Mouse (Mus musculus): ENCODE measurements around the gene Arl13a.
"Not testable (repeated sequence)": the region's sequence is repeated elsewhere in the genome, so short reads cannot be mapped to it uniquely, and the experiment has no call there.

The Arl13a gene

GRCm38 (mm10) chrX:134187201-134187600 is at the start of gene Arl13a:
TSS of gene Arl13a (plus strand) at chrX:134187501.
- POLR2A ChIA-PET = interaction anchor here in 1 of 4 experiments (1.4 kb wide), 1 partner anchor 11 kb away, joined by 3 read pairs; no protein-coding TSS in a partner anchor
- CTCF ChIA-PET = not testable (repeated sequence)

GRCm38 (mm10) chrX:134140024-134140423 is 47.3 kb upstream of the Arl13a start:
- POLR2A ChIA-PET = interaction anchor here in 1 of 4 experiments (0.9 kb wide), 1 partner anchor 97 kb away, joined by 3 read pairs; no protein-coding TSS in a partner anchor
- CTCF ChIA-PET = no interaction called here

DNA sequence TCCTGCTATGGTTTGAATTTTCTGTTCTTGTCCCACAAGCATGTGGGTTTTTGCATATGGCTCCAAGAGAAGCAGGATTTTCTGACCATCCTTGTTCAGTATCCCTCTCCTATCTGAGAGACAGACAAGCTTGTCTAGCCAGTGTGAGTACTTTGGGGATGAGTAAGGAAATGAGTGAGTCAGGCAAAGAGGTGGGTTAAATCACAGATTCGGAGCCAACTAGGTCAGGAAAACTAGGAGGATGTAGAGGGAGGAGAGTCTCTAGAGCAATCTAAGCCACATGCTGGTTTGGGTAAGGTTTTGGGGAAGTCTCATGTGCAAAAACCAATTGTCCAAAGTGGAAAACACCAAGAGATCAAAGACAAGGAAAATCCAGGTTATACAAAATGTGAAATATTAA is 45.8 kb upstream of the Arl13a start:
- ChIA-PET POLR2A (no interaction called here), CTCF (no interaction called here)

DNA sequence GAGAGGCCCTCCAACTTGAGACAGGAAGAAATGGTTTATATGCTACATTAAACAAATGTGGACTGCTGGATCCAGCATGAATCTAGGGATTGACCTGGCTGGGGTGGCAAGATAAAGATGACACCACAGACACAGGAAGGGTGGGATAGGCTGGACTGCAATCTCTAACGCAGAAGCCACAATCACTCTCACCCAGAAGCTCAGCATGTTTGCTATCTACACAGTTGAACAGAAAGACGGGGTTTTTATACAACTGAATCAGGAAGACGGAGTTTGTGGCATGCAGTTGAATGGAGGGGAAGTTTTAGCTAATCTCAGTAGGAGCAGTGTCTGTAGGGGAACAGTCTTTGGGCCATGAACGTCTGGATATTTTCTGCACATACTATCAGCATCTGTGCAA is 45.3 kb upstream of the Arl13a start:
- ChIA-PET POLR2A (no interaction called here), CTCF (interaction anchor here in 1 of 4 experiments (0.7 kb wide), 1 partner anchor 130 kb away, joined by 15 read pairs; no protein-coding TSS in a partner anchor)

GRCm38 (mm10) chrX:134158151-134158550 is 29.1 kb upstream of the Arl13a start:
- ChIA-PET CTCF (no interaction called here), POLR2A (no interaction called here)

DNA sequence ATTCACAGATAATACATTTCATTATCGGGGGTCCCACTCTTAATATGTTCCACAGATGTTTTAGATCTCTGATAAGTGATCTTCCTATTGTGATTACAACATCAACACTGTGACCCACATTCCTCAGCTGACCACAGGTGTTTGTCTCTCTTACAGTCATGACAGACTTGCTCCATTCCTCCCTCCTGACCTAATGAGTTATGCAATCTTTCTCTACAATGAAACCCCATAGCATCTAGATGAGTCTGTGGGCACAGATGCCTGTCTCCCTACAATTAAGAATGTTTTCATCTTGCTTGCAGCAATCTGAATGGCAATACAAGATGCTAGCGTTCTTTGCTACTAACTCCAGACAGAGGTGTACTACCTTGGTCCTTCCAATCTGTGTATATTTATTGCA is 26.9 kb upstream of the Arl13a start:
- ChIA-PET POLR2A (interaction anchor here in 1 of 4 experiments (0.7 kb wide), 1 partner anchor 70 kb away, joined by 3 read pairs; no protein-coding TSS in a partner anchor), CTCF (no interaction called here)

- CTCF ChIA-PET = no interaction called here
- POLR2A ChIA-PET = no interaction called here
Measured at GRCm38 (mm10) chrX:134162043-134162720, 25.1 kb upstream of the Arl13a start, which contains the start of gene Xkrx. TSS of gene Xkrx (minus strand) at chrX:134162076.

DNA sequence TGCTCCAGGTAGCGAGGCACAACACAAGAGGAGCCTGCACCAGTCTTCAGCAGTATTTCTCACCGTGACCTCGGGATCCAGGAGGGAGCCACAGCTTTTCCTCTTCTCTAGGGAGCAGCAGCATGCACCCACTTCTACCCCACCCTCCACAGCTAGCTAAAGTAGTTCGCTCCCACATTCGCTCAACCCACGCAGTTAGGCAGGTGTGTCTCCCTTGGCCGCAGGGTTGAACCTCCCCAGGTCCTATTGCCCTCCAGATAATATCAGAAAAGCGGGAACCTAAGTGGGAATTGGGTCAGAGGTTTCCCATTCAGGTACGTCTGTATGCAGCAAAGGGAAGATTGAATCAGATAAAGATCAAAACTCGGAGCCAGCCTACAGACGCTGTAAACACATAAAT is 24.5 kb upstream of the Arl13a start:
- CTCF ChIA-PET = no interaction called here
- POLR2A ChIA-PET = no interaction called here

GRCm38 (mm10) chrX:134163484-134163883 is 23.8 kb upstream of the Arl13a start:
- ChIA-PET POLR2A (no interaction called here), CTCF (no interaction called here)

DNA sequence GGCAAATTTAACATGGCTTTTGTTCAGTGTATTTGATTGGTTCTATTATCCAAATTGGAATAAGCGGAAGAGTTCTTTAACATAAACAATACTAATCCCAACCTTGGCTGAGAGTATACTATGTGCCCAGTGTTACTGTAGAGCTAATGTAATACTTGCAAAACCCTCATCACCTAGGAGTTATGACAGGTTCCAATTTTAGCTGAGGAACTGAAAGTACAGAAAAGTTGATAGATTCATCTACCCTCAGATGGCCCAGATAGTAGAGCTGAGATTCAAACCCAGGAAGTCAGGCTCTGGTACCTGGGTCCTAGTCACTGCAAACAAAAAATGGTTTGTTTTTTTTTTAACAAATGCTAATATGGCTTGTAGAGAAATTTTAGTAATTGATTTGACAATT is 16.7 kb upstream of the Arl13a start:
- ChIA-PET POLR2A (no interaction called here), CTCF (interaction anchor here in 1 of 4 experiments (0.6 kb wide), 1 partner anchor 371 kb away, joined by 6 read pairs; the partner anchor contains the start of gene Timm8a1)

DNA sequence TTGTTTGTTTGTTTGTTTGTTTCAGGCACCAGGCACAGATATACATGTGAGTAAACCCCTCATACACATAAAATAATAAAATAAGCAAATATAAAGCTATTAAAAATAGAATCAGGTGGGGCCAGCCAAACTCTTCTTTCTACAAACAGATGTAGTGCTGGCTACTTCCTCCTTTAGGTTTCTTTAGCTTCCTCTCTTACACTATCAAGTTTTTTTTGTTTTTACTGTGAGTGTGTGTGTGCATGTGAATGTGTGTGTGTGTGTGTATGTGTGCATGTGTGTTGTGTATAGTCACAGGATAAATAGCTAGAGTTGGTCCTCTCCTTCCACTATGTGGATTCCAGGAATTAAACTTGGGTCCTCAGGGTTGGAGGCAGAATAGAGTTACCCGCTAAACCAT is 12.6 kb upstream of the Arl13a start:
- ChIA-PET CTCF (no interaction called here), POLR2A (interaction anchor here in 1 of 4 experiments (0.7 kb wide), 1 partner anchor 10 kb away, joined by 3 read pairs; no protein-coding TSS in a partner anchor)

GRCm38 (mm10) chrX:134208491-134208890 is 21.2 kb downstream of the Arl13a start:
- POLR2A ChIA-PET = no interaction called here

GRCm38 (mm10) chrX:134211151-134211642 is 23.9 kb downstream of the Arl13a start:
- ChIA-PET CTCF (no interaction called here), POLR2A (interaction anchor here in 2 of 4 experiments (0.6 to 0.7 kb wide), 2 partner anchors 7 to 10 kb away, joined by 3 to 5 read pairs; no protein-coding TSS in a partner anchor)

More at GRCm38 (mm10) chrX:134208491-134208890, 21.2 kb downstream of the Arl13a start:
- CTCF ChIA-PET = no interaction called here

DNA sequence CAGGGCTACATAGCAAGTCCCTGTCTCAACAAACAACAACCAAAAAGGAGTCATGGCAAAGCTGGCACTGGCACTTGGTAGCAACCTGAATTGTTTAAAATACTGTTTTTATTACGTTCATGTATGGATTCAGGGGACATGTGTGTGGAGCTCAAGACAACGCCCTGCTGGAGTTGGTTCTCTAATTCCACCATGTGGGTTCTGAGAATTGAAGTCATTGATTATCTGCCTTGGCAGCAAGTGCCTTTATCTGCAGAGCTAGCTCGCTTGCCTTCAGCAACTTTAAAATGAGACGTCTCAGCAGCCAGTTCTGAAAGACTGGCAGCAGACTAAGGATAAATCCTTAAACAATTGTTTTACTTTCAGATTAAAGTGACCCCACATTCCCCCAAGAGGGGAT is 30.9 kb downstream of the Arl13a start:
- ChIA-PET POLR2A (no interaction called here), CTCF (no interaction called here)

DNA sequence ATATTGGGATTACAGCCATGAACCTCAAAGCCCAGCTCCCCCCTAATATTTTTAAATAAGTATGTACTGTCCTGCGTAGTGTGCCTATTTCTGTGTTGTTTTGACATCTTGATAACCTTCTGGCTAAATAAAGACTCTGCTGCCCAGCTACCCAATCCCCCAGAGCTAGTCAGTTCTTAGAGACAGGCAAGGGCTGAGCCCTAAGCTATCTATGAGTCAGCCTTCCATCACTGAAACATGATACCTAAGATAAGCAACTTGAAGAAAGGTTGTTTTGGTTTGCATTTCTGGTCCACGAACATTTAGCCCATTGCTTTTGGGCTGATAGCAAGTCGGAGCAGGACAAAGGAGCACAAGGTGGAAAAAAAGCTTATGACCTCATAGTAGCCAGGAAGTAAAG is 33.3 kb downstream of the Arl13a start:
- ChIA-PET POLR2A (interaction anchor here in 1 of 4 experiments (0.6 kb wide), 1 partner anchor 9 kb away, joined by 3 read pairs; no protein-coding TSS in a partner anchor), CTCF (no interaction called here)

- POLR2A ChIA-PET = no interaction called here
- CTCF ChIA-PET = no interaction called here
Measured at GRCm38 (mm10) chrX:134221856-134222255, 34.6 kb downstream of the Arl13a start, which contains the start of gene Nox1. TSS of gene Nox1 (minus strand) at chrX:134221956.

- CTCF ChIA-PET = interaction anchor here in 1 of 4 experiments (0.6 kb wide), 1 partner anchor 336 kb away, joined by 12 read pairs; no protein-coding TSS in a partner anchor
- POLR2A ChIA-PET = interaction anchor here in 1 of 4 experiments (0.7 kb wide), 1 partner anchor 45 kb away, joined by 4 read pairs; no protein-coding TSS in a partner anchor
Measured at GRCm38 (mm10) chrX:134233048-134233447, 45.7 kb downstream of the Arl13a start.

- ChIA-PET POLR2A (no interaction called here), CTCF (no interaction called here)
Measured at GRCm38 (mm10) chrX:134238266-134238665, 51.0 kb downstream of the Arl13a start.

GRCm38 (mm10) chrX:134245946-134246345 is 58.6 kb downstream of the Arl13a start:
- ChIA-PET POLR2A (no interaction called here), CTCF (no interaction called here)

- ChIA-PET CTCF (no interaction called here), POLR2A (interaction anchor here in 1 of 4 experiments (1.3 kb wide), 1 partner anchor 11 kb away, joined by 3 read pairs; no protein-coding TSS in a partner anchor)
Measured at GRCm38 (mm10) chrX:134248202-134248601, 60.9 kb downstream of the Arl13a start.
